Mouse (Mus musculus): Measurements from ENCODE around the gene Zfp612. TPM values are rescaled to one million over a fixed set of nuclear protein-coding genes. Genes with fewer than 3 reads are reported as not detected.

Gene Zfp612
- polyA plus RNA-seq, 1 experiment from 2014 or later, result 4.2 TPM

- in situ Hi-C loops (cut with MboI; ENCODE audit: low pct_unique_long_range_greater_than_20kb), result no loop called here
- CTCF ChIA-PET, result no interaction called here
- DNase-seq (ENCODE audit: low read depth, low spot score) (no peak), ATAC-seq (no peak)
- TF ChIP-seq CTCF (IDR thresholded peaks at IDR 0.05), result peak; percentile 60
- H3K27me3 ChIP-seq, result peaks cover 23% of the 10 kb centered on the region
- POLR2A ChIA-PET, result no interaction called here
Observed at GRCm38 (mm10) chr8:110119715-110120114, 40.2 kb downstream of the Zfp612 start.

GRCm38 (mm10) chr8:110130537-110130936 lies 51.0 kb downstream of the Zfp612 start:
- DNase-seq (ENCODE audit: low read depth, low spot score), result no peak
- peak; percentile 83 for ATAC-seq
- in situ Hi-C loops (cut with MboI; ENCODE audit: low pct_unique_long_range_greater_than_20kb), result no loop called here
- CTCF ChIA-PET, result interaction anchor here (0.6 to 1.6 kb wide), 4 partner anchors 10 to 348 kb away, joined by 3 to 5 read pairs (median 4); no protein-coding TSS in a partner anchor
- TF ChIP-seq CTCF (IDR thresholded peaks at IDR 0.05), result peak; percentile 94
- POLR2A ChIA-PET, result interaction anchor here (0.6 kb wide), 1 partner anchor 64 kb away, joined by 4 read pairs; no protein-coding TSS in a partner anchor
- peaks cover 14% of the 10 kb centered on the region for H3K27me3 ChIP-seq

GRCm38 (mm10) chr8:110134236-110134635 lies 54.7 kb downstream of the Zfp612 start:
- ChIA-PET CTCF (no interaction called here), POLR2A (no interaction called here)
- ATAC-seq (no peak), DNase-seq (ENCODE audit: low read depth, low spot score) (no peak)
- in situ Hi-C loops (cut with MboI; ENCODE audit: low pct_unique_long_range_greater_than_20kb), result no loop called here
- H3K27me3 ChIP-seq, result peaks cover 14% of the 10 kb centered on the region
- no peak for TF ChIP-seq CTCF (IDR thresholded peaks at IDR 0.05)

- ChIA-PET POLR2A (no interaction called here), CTCF (no interaction called here)
- peaks cover 14% of the 10 kb centered on the region for H3K27me3 ChIP-seq
- in situ Hi-C loops (cut with MboI; ENCODE audit: low pct_unique_long_range_greater_than_20kb), result no loop called here
- DNase-seq (ENCODE audit: low read depth, low spot score) (no peak), ATAC-seq (no peak)
- TF ChIP-seq CTCF (IDR thresholded peaks at IDR 0.05), result no peak
Observed at GRCm38 (mm10) chr8:110135515-110135914, 56.0 kb downstream of the Zfp612 start.

- no peak for TF ChIP-seq CTCF (IDR thresholded peaks at IDR 0.05)
- ChIA-PET POLR2A (no interaction called here), CTCF (interaction anchor here (1.4 kb wide), 1 partner anchor 9 kb away, joined by 4 read pairs; no protein-coding TSS in a partner anchor)
- ATAC-seq (no peak), DNase-seq (ENCODE audit: low read depth, low spot score) (no peak)
- H3K27me3 ChIP-seq, result peaks cover 20% of the 10 kb centered on the region
- in situ Hi-C loops (cut with MboI; ENCODE audit: low pct_unique_long_range_greater_than_20kb), result loop anchor here (10.0 kb wide), 1 partner anchor 465 kb away; no protein-coding TSS in a partner anchor
Observed at GRCm38 (mm10) chr8:110140156-110140555, 60.6 kb downstream of the Zfp612 start.

GRCm38 (mm10) chr8:110140770-110141169 lies 61.2 kb downstream of the Zfp612 start:
- in situ Hi-C loops (cut with MboI; ENCODE audit: low pct_unique_long_range_greater_than_20kb), result loop anchor here (10.0 kb wide), 1 partner anchor 464 kb away; no protein-coding TSS in a partner anchor
- peaks cover 23% of the 10 kb centered on the region for H3K27me3 ChIP-seq
- CTCF ChIA-PET, result interaction anchor here (1.4 kb wide), 1 partner anchor 10 kb away, joined by 4 read pairs; no protein-coding TSS in a partner anchor
- TF ChIP-seq CTCF (IDR thresholded peaks at IDR 0.05), result no peak
- no peak for DNase-seq (ENCODE audit: low read depth, low spot score)
- POLR2A ChIA-PET, result no interaction called here
- ATAC-seq, result no peak

Other genes starting within 250 kb of the Zfp612 start
- 11.1 TPM for gene Phlpp2, start 211.2 kb upstream of the Zfp612 start, polyA plus RNA-seq (2021)
- 11.7 TPM for gene Marveld3, start 117.5 kb upstream of the Zfp612 start, polyA plus RNA-seq (2021)
- 0.04 TPM for gene Tat, start 89.3 kb upstream of the Zfp612 start, polyA plus RNA-seq (2021)
- gene Chst4, start 40.0 kb upstream of the Zfp612 start, polyA plus RNA-seq (2021), result not detected
- gene Gm21964, start 21.5 kb downstream of the Zfp612 start, polyA plus RNA-seq (2021), result not detected
- not detected for gene Gm17720, start 23.0 kb downstream of the Zfp612 start, polyA plus RNA-seq (2021)
- not detected for gene Calb2, start 88.5 kb downstream of the Zfp612 start, polyA plus RNA-seq (2021)
- 8.6 TPM for gene Cmtr2, start 135.9 kb downstream of the Zfp612 start, polyA plus RNA-seq (2021)
- gene Hydin, start 187.2 kb downstream of the Zfp612 start, polyA plus RNA-seq (2021), result 0.10 TPM

Measured in Patski (cell line).